Mouse (Mus musculus): ENCODE measurements around the gene Mettl7a3. TPM values are rescaled to one million over a fixed set of nuclear protein-coding genes. Genes with fewer than 3 reads are reported as not detected.

Mettl7a3 gene
- polyA plus RNA-seq (2017; shearing (Covaris generic)) = not detected

GRCm38 (mm10) chr15:100334629-100335028 is at the start of gene Mettl7a3:
Gene Mettl7a3 (plus strand): TSS chr15:100334929.

GRCm38 (mm10) chr15:100304019-100304991 is 30.4 kb upstream of the Mettl7a3 start, which contains the start of gene Mettl7a1:
Gene Mettl7a1 (plus strand): TSS chr15:100304140.

GRCm38 (mm10) chr15:100352711-100353250 is 18.1 kb downstream of the Mettl7a3 start, which contains the start of the genes Methig1 and Mettl7a2:
Gene Methig1 (plus strand): TSS chr15:100353149.
Gene Mettl7a2 (plus strand): TSS chr15:100353200.

GRCm38 (mm10) chr15:100364242-100364641 is 29.5 kb downstream of the Mettl7a3 start, which contains the start of gene Higd1c:
Gene Higd1c (plus strand): TSS chr15:100364542.

Other genes starting within 250 kb of the Mettl7a3 start
- gene Atf1, start 107.1 kb upstream of the Mettl7a3 start, polyA plus RNA-seq (2017; shearing (Covaris generic)) = 33.2 TPM
- not detected for gene Tmprss12, start 54.1 kb upstream of the Mettl7a3 start, polyA plus RNA-seq (2017; shearing (Covaris generic))
- gene Mettl7a1, start 30.8 kb upstream of the Mettl7a3 start, polyA plus RNA-seq (2017; shearing (Covaris generic)) = 14.1 TPM
- gene Methig1, start 18.2 kb downstream of the Mettl7a3 start, polyA plus RNA-seq (2017; shearing (Covaris generic)) = not detected
- gene Mettl7a2, start 18.3 kb downstream of the Mettl7a3 start, polyA plus RNA-seq (2017; shearing (Covaris generic)) = not detected
- not detected for gene Higd1c, start 29.6 kb downstream of the Mettl7a3 start, polyA plus RNA-seq (2017; shearing (Covaris generic))
- gene Gm5475, start 87.2 kb downstream of the Mettl7a3 start, polyA plus RNA-seq (2017; shearing (Covaris generic)) = not detected
- 41.8 TPM for gene Slc11a2, start 90.1 kb downstream of the Mettl7a3 start, polyA plus RNA-seq (2017; shearing (Covaris generic))
- gene Letmd1, start 134.1 kb downstream of the Mettl7a3 start, polyA plus RNA-seq (2017; shearing (Covaris generic)) = 52.3 TPM
- 4.0 TPM for gene Csrnp2, start 160.6 kb downstream of the Mettl7a3 start, polyA plus RNA-seq (2017; shearing (Covaris generic))
- gene Tfcp2, start 217.1 kb downstream of the Mettl7a3 start, polyA plus RNA-seq (2017; shearing (Covaris generic)) = 11.5 TPM

Data from inflammation-experienced regulatory T-cells, adult 16 weeks (primary cell).